Mouse (Mus musculus) urinary bladder, adult 18-20 months (tissue): ENCODE results near the gene Pllp.
A peak's percentile ranks its signal among the peaks of the same experiment; 100 is the strongest.

Experiments used
- DNase-seq, 2 experiments: peaks; one replicate each; pipeline ENCODE4 v3.0.0; 2022; ENCODE audit warnings: low spot score in 2 of 2, mixed read lengths in 2 of 2

Gene Pllp

GRCm38 (mm10) chr8:94695994-94696384 is at the start of gene Pllp:
Pllp (minus strand) TSS chr8:94696278.
- peak in 1 of 2 experiments; percentile 57 for DNase-seq

- no peak for DNase-seq
Measured at GRCm38 (mm10) chr8:94745476-94746184, 49.6 kb upstream of the Pllp start, which contains the start of gene Ccl22. Ccl22 (plus strand) TSS chr8:94745590.

- DNase-seq, result no peak
Measured at GRCm38 (mm10) chr8:94744972-94745371, 48.9 kb upstream of the Pllp start.

- no peak for DNase-seq
Measured at GRCm38 (mm10) chr8:94744484-94744883, 48.4 kb upstream of the Pllp start.

GRCm38 (mm10) chr8:94741726-94742125 is 45.6 kb upstream of the Pllp start:
- no peak for DNase-seq

- no peak for DNase-seq
Measured at GRCm38 (mm10) chr8:94740591-94740990, 44.5 kb upstream of the Pllp start.

- DNase-seq, result no peak
Measured at GRCm38 (mm10) chr8:94739829-94740228, 43.8 kb upstream of the Pllp start.

- no peak for DNase-seq
Measured at GRCm38 (mm10) chr8:94735426-94736094, 39.5 kb upstream of the Pllp start.

GRCm38 (mm10) chr8:94734735-94735350 is 38.8 kb upstream of the Pllp start:
- DNase-seq, result no peak

- no peak for DNase-seq
Measured at GRCm38 (mm10) chr8:94733821-94734465, 37.9 kb upstream of the Pllp start.

- no peak for DNase-seq
Measured at GRCm38 (mm10) chr8:94729301-94729700, 33.2 kb upstream of the Pllp start.

GRCm38 (mm10) chr8:94725998-94726397 is 29.9 kb upstream of the Pllp start:
- DNase-seq, result no peak

- DNase-seq, result no peak
Measured at GRCm38 (mm10) chr8:94716841-94717240, 20.8 kb upstream of the Pllp start.

- no peak for DNase-seq
Measured at GRCm38 (mm10) chr8:94715871-94716270, 19.8 kb upstream of the Pllp start.

GRCm38 (mm10) chr8:94714556-94714955 is 18.5 kb upstream of the Pllp start:
- no peak for DNase-seq

GRCm38 (mm10) chr8:94711160-94711718 is 15.2 kb upstream of the Pllp start:
- no peak for DNase-seq

- no peak for DNase-seq
Measured at GRCm38 (mm10) chr8:94710336-94710735, 14.3 kb upstream of the Pllp start.

- DNase-seq, result no peak
Measured at GRCm38 (mm10) chr8:94706732-94707395, 10.8 kb upstream of the Pllp start.

GRCm38 (mm10) chr8:94705581-94706245 is 9.6 kb upstream of the Pllp start:
- no peak for DNase-seq

- DNase-seq, result no peak
Measured at GRCm38 (mm10) chr8:94704669-94704984, 8.5 kb upstream of the Pllp start.
